Mouse (Mus musculus) hindbrain, postnatal 0 days (tissue): ENCODE measurements at regions not wholly inside any gene's neighbourhood (a gene's known extent, or its start where the extent isn't known, plus 50 kb on each side); places are given as distances from the start of the nearest gene placed in this dataset.

Experiments used
- ATAC-seq: fragments of 200-750 bp; cut with Nextera tagmentation; 2 replicates; pipeline ENCODE4 v1.8.0; 2017; ENCODE audit warnings: mild to moderate bottlenecking, moderate TSS enrichment, moderate library complexity
- DNase-seq: peaks from one replicate; pipeline ENCODE4 v3.0.0-alpha.2; 2015; ENCODE audit warnings: low spot score
- H3K27ac ChIP-seq: fragments of 300-500 bp; sonication (generic); 2 replicates; pipeline ENCODE4 v1.5.1; 2014; ENCODE audit warnings: mild to moderate bottlenecking
- H3K27me3 ChIP-seq: fragments of 300-500 bp; sonication (generic); 2 replicates; pipeline ENCODE4 v1.6.1; 2014; ENCODE audit warnings: low read length, mixed read lengths; ENCODE audit not compliant: insufficient read depth
- H3K36me3 ChIP-seq: fragments of 300-500 bp; sonication (generic); 2 replicates; pipeline ENCODE4 v1.6.1; 2014; ENCODE audit warnings: low read length, mixed read lengths; ENCODE audit not compliant: insufficient read depth
- H3K4me1 ChIP-seq: fragments of 300-500 bp; sonication (generic); 2 replicates; pipeline ENCODE4 v1.6.1; 2014; ENCODE audit warnings: antibody characterized with exemption, low read length, mixed read lengths; ENCODE audit not compliant: insufficient read depth
- H3K4me2 ChIP-seq: fragments of 300-500 bp; sonication (generic); 2 replicates; pipeline ENCODE4 v1.6.1; 2014; ENCODE audit warnings: low read depth, mild to moderate bottlenecking, low read length, moderate library complexity, mixed read lengths
- H3K4me3 ChIP-seq: fragments of 300-500 bp; sonication (generic); 2 replicates; pipeline ENCODE4 v1.5.1; 2014; ENCODE audit warnings: low read length
- H3K9ac ChIP-seq: fragments of 300-500 bp; sonication (generic); replicated peaks from 2 replicates; pipeline ENCODE4 v1.6.1; 2014; ENCODE audit warnings: mild to moderate bottlenecking, low read length, moderate library complexity, mixed read lengths
- H3K9me3 ChIP-seq: fragments of 300-500 bp; sonication (generic); 2 replicates; pipeline ENCODE4 v1.6.1; 2016; ENCODE audit warnings: low read length, mixed read lengths
- CTCF ChIP-seq: IDR thresholded peaks from 2 replicates; pipeline ENCODE4 v1.5.1; 2016; ENCODE audit warnings: antibody characterized with exemption, control low read depth, low read depth
- WGBS: fragments of 180-500 bp; shearing (Covaris S2); extraction: QIAGEN DNeasy Blood & Tissue Kit; methylation state at CpG from one replicate; pipeline ENCODE4 v1.1.7; 2014; 5-methylcytosine and 5-hydroxymethylcytosine counted together

DNA sequence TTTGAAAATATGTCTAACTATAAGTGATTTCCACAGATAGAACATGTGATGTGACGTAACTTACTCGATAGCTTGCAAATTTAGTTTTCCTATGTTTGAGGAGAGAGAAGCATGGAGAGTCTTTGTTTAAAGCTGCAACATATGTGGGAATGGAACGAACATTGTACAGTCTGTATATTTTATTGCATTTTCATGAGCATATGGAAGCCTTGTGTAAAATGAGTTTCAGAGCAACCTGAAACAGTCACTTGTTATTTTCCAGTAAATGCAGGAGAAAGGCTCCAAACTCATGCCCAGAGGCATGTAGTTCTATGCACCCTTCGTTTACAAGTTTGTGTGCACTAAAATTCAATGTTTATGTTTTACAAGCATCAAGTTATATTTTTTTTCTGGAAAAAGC, 639.4 kb downstream of the Slitrk6 start:
- Histone ChIP-seq H3K4me2 (no peak overlapping the region), H3K9ac (no peak overlapping the region), H3K27me3 (no peaks in the 10 kb centered on the region), H3K27ac (no peak overlapping the region), H3K4me3 (no peak overlapping the region), H3K36me3 (no peaks in the 10 kb centered on the region), H3K9me3 (no peaks in the 10 kb centered on the region), H3K4me1 (no peaks in the 10 kb centered on the region)
- ATAC-seq (no peak), DNase-seq (no peak)
- no peak for TF ChIP-seq CTCF
- WGBS, result 84% methylated on average over 4 of the region's 4 CpGs

DNA sequence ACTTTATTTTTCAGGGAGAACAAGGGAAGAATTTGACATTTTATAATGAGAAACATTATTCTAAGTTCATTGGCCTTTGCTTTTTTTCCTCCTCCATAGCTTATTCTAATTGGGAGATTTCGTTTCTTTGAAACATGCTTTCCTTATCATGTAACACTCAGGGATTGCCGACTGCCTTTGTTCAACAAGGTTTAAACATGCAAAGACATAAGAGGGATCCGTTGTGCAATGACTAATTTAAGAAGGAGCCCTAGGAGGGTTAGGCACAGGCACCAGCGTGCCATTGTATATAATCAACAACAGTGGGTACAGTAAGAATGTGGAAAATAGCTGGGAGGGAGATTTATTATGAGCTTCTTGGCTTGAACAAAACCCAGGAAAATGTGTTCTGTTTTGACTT, 654.1 kb downstream of the Slitrk6 start:
- no peak overlapping the region for H3K9ac ChIP-seq
- no peak overlapping the region for H3K27ac ChIP-seq
- no peak overlapping the region for H3K4me3 ChIP-seq
- no peaks in the 10 kb centered on the region for H3K4me1 ChIP-seq
- no peak for TF ChIP-seq CTCF
- no peaks in the 10 kb centered on the region for H3K27me3 ChIP-seq
- no peaks in the 10 kb centered on the region for H3K36me3 ChIP-seq
- DNase-seq (peak; percentile 10), ATAC-seq (no peak)
- no peak overlapping the region for H3K4me2 ChIP-seq
- no peaks in the 10 kb centered on the region for H3K9me3 ChIP-seq
- 67% methylated on average over 4 of the region's 4 CpGs for WGBS

DNA sequence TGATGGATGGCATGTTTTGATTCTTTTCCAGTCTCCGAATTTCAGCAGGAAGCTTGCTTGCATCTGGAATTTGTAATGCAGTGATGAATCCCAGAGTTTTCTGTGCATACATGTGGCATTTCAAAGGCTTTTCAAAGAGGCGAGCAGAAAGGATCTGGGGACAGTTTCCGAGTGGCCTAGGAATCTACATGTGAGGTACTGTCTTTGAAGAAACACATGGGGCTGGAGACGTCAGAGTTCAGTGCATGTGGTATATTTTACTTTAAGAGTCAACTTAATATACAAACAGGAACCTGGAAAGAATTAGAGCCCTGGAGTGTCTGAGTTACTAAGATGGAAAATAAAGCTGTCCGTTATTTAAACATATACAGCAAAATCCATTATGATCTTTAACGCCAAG, 676.6 kb downstream of the Slitrk6 start:
- Histone ChIP-seq H3K9me3 (no peaks in the 10 kb centered on the region), H3K36me3 (no peaks in the 10 kb centered on the region), H3K4me1 (no peaks in the 10 kb centered on the region), H3K4me2 (no peak overlapping the region), H3K27me3 (no peaks in the 10 kb centered on the region), H3K27ac (no peak overlapping the region), H3K9ac (no peak overlapping the region), H3K4me3 (no peak overlapping the region)
- WGBS, result 83% methylated on average over 6 of the region's 6 CpGs
- ATAC-seq (no peak), DNase-seq (no peak)
- TF ChIP-seq CTCF, result no peak

DNA sequence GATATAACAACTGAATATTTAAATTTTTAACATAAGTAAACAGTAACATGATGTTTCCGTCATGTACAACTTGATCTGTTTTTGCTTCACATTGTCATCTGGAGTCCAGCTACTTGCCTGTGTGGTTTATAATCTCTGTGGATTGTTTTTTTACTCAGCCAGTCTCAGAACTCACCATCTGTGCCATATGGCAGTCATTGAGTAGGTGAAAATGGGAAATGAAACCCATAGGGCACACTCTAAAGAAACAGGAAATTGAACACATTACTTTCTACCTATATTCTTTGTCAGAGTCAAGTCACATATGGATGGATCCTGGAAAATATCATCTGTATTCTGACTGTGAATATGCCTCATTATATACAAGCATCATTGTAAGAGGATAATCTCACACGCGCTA, 707.2 kb downstream of the Slitrk6 start:
- no peak for ATAC-seq
- Histone ChIP-seq H3K4me3 (no peak overlapping the region), H3K27me3 (no peaks in the 10 kb centered on the region), H3K9ac (no peak overlapping the region), H3K36me3 (no peaks in the 10 kb centered on the region), H3K9me3 (no peaks in the 10 kb centered on the region), H3K4me1 (no peaks in the 10 kb centered on the region), H3K4me2 (no peak overlapping the region), H3K27ac (no peak overlapping the region)
- no peak for DNase-seq
- TF ChIP-seq CTCF, result no peak
- 82% methylated on average over 3 of the region's 3 CpGs for WGBS

DNA sequence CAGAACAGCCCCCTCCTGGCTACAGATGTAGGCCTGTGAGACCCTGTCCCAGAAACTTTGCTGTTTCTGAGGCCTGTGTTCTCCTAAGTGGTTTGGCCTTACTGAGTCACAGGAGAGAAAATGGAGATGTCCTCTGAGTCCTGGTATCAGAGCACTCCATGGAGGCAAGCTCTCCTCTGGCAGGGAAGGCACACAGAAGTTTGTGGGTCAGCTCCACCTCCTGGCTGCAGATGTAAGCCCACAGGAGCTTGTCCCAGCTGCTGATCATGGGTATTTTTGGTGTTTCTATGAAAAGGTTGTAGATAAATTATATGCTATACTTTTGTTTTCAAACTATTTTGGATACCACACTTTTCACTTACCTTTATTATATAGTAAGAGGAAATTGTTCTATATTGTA, 711.7 kb downstream of the Slitrk6 start:
- Histone ChIP-seq H3K36me3 (no peaks in the 10 kb centered on the region), H3K27me3 (no peaks in the 10 kb centered on the region), H3K4me3 (no peak overlapping the region), H3K9me3 (no peaks in the 10 kb centered on the region), H3K4me1 (no peaks in the 10 kb centered on the region), H3K4me2 (no peak overlapping the region), H3K9ac (no peak overlapping the region), H3K27ac (no peak overlapping the region)
- ATAC-seq, result no peak
- no peak for TF ChIP-seq CTCF
- no peak for DNase-seq

DNA sequence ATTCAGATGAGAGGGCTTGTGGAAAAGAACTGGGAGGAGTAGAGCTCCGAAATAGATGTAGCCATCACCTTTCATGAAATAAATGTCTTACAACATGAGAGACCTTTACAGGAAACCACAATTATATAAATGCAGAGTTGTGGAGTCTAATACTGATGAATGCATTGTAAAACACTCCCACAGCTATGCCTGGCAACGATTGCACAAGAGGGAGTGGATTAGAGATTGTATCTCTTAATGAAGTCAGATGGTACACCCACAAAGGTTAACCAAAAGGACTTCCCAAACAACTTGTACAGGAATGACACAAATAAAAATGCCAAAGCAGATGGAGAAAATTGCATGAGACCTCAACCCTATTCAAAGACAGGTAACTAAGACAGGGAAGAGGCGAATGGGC, 733.1 kb downstream of the Slitrk6 start:
- no peak overlapping the region for H3K27ac ChIP-seq
- H3K4me2 ChIP-seq, result no peak overlapping the region
- WGBS, result 75% methylated on average over 3 of the region's 3 CpGs
- no peak for DNase-seq
- TF ChIP-seq CTCF, result no peak
- no peaks in the 10 kb centered on the region for H3K9me3 ChIP-seq
- H3K9ac ChIP-seq, result no peak overlapping the region
- H3K36me3 ChIP-seq, result no peaks in the 10 kb centered on the region
- no peak for ATAC-seq
- H3K27me3 ChIP-seq, result no peaks in the 10 kb centered on the region
- H3K4me3 ChIP-seq, result no peak overlapping the region
- H3K4me1 ChIP-seq, result no peaks in the 10 kb centered on the region

DNA sequence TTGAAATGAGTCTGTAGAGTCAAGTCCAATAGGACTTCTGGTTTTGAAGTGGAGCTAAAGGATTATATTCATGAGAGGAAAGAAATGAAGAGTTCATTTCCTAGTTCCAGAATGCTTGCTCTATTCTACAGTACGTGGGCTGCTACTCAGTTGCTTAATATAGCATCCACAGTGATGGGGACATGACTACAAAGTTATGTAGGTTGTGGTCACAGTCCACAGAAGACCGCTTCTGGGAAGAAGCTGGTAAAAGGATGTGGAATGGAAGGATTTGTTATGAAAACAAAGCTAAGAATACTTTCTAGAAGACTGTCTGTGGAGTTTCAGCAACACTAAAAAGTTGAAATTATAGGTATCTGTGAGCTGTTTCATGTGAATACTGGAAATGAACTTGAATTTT, 739.8 kb downstream of the Slitrk6 start:
- Histone ChIP-seq H3K4me3 (no peak overlapping the region), H3K9ac (no peak overlapping the region), H3K9me3 (no peaks in the 10 kb centered on the region), H3K27ac (no peak overlapping the region), H3K27me3 (no peaks in the 10 kb centered on the region), H3K4me1 (no peaks in the 10 kb centered on the region), H3K4me2 (no peak overlapping the region), H3K36me3 (no peaks in the 10 kb centered on the region)
- no peak for DNase-seq
- 85% methylated on average over 2 of the region's 2 CpGs for WGBS
- TF ChIP-seq CTCF, result no peak
- ATAC-seq, result no peak
